Mouse (Mus musculus): ENCODE results near the gene Clic1. TPM values are rescaled to one million over a fixed set of nuclear protein-coding genes. Genes with fewer than 3 reads are reported as not detected.
A peak's percentile ranks its signal among the peaks of the same experiment; 100 is the strongest.

The Clic1 gene
- polyA plus RNA-seq, 1 experiment from 2014 or later: 89.7 TPM

GRCm38 (mm10) chr17:35063466-35063865 lies 13.7 kb downstream of the Clic1 start:
- no peak overlapping the region for H3K4me3 ChIP-seq (ENCODE audit: low read depth, low read length)
- DNase-seq (ENCODE audit: low spot score): no peak
- no peaks in the 10 kb centered on the region for H3K9me3 ChIP-seq (ENCODE audit: control insufficient read depth, low read length)
- H3K9ac ChIP-seq (ENCODE audit: low read length): no peak overlapping the region
- peaks cover 2% of the 10 kb centered on the region; the same call in 1 of the 2 replicates for H3K36me3 ChIP-seq (ENCODE audit: control insufficient read depth, insufficient read depth, low read length)
- peaks cover 21% of the 10 kb centered on the region for H3K4me1 ChIP-seq (ENCODE audit: control insufficient read depth, insufficient read depth, low read length)
- no peak overlapping the region for H3K27ac ChIP-seq (ENCODE audit: low read depth, low read length)
- 89% methylated on average over 3 of the region's 3 CpGs for WGBS
- ATAC-seq (ENCODE audit: insufficient read depth, low FRiP score, low TSS enrichment): no peak
- H3K4me2 ChIP-seq (ENCODE audit: low read depth): no peak overlapping the region
- H3K27me3 ChIP-seq (ENCODE audit: control insufficient read depth, insufficient read depth, low read length): peaks cover 20% of the 10 kb centered on the region

- 29% methylated on average over 10 of the region's 10 CpGs for WGBS
- no peak for DNase-seq (ENCODE audit: low spot score)
- Histone ChIP-seq H3K4me3 (ENCODE audit: low read depth, low read length) (no peak overlapping the region), H3K4me1 (ENCODE audit: control insufficient read depth, insufficient read depth, low read length) (peaks cover 21% of the 10 kb centered on the region), H3K4me2 (ENCODE audit: low read depth) (peak overlapping the region; percentile 57), H3K27me3 (ENCODE audit: control insufficient read depth, insufficient read depth, low read length) (peaks cover 20% of the 10 kb centered on the region), H3K9ac (ENCODE audit: low read length) (no peak overlapping the region; the same call in 1 of the 2 replicates), H3K9me3 (ENCODE audit: control insufficient read depth, low read length) (no peaks in the 10 kb centered on the region), H3K36me3 (ENCODE audit: control insufficient read depth, insufficient read depth, low read length) (peaks cover 2% of the 10 kb centered on the region; the same call in 1 of the 2 replicates), H3K27ac (ENCODE audit: low read depth, low read length) (no peak overlapping the region)
- ATAC-seq (ENCODE audit: insufficient read depth, low FRiP score, low TSS enrichment): no peak
Measured at GRCm38 (mm10) chr17:35064378-35064877, 14.7 kb downstream of the Clic1 start.

GRCm38 (mm10) chr17:35064951-35065947 lies 15.5 kb downstream of the Clic1 start, which contains the start of gene Ly6g6c:
Gene Ly6g6c (plus strand): TSS chr17:35065388.
- H3K4me2 ChIP-seq (ENCODE audit: low read depth): peak within 1 kb of the TSS; percentile 57
- ATAC-seq (ENCODE audit: insufficient read depth, low FRiP score, low TSS enrichment) (no peak), DNase-seq (ENCODE audit: low spot score) (peak; percentile 49)
- no peaks in the 10 kb centered on the region for H3K9me3 ChIP-seq (ENCODE audit: control insufficient read depth, low read length)
- under 1% methylated on average over 48 of the region's 48 CpGs for WGBS
- peak within 1 kb of the TSS; percentile 22 for H3K4me3 ChIP-seq (ENCODE audit: low read depth, low read length)
- no peak within 1 kb of the TSS for H3K27ac ChIP-seq (ENCODE audit: low read depth, low read length)
- peaks cover 16% of the 10 kb centered on the region for H3K4me1 ChIP-seq (ENCODE audit: control insufficient read depth, insufficient read depth, low read length)
- peak within 1 kb of the TSS; percentile 49 for H3K9ac ChIP-seq (ENCODE audit: low read length)
- H3K27me3 ChIP-seq (ENCODE audit: control insufficient read depth, insufficient read depth, low read length): peaks cover 20% of the 10 kb centered on the region
- H3K36me3 ChIP-seq (ENCODE audit: control insufficient read depth, insufficient read depth, low read length): peaks cover 2% of the 10 kb centered on the region; the same call in 1 of the 2 replicates

- H3K27me3 ChIP-seq (ENCODE audit: control insufficient read depth, insufficient read depth, low read length): peaks cover 20% of the 10 kb centered on the region
- peaks cover 13% of the 10 kb centered on the region for H3K4me1 ChIP-seq (ENCODE audit: control insufficient read depth, insufficient read depth, low read length)
- peak within 1 kb of the TSS; percentile 57 for H3K4me2 ChIP-seq (ENCODE audit: low read depth)
- DNase-seq (ENCODE audit: low spot score): no peak
- WGBS: 47% methylated on average over 10 of the region's 10 CpGs
- H3K36me3 ChIP-seq (ENCODE audit: control insufficient read depth, insufficient read depth, low read length): peaks cover 2% of the 10 kb centered on the region; the same call in 1 of the 2 replicates
- H3K9me3 ChIP-seq (ENCODE audit: control insufficient read depth, low read length): no peaks in the 10 kb centered on the region
- H3K9ac ChIP-seq (ENCODE audit: low read length): peak within 1 kb of the TSS; percentile 49
- no peak for ATAC-seq (ENCODE audit: insufficient read depth, low FRiP score, low TSS enrichment)
- H3K27ac ChIP-seq (ENCODE audit: low read depth, low read length): no peak within 1 kb of the TSS
- peak within 1 kb of the TSS; percentile 22 for H3K4me3 ChIP-seq (ENCODE audit: low read depth, low read length)
Measured at GRCm38 (mm10) chr17:35066084-35066483, 16.3 kb downstream of the Clic1 start, which contains the start of gene Mpig6b. Gene Mpig6b (minus strand): TSS chr17:35066184.

GRCm38 (mm10) chr17:35068213-35068914 lies 18.6 kb downstream of the Clic1 start:
- no peak overlapping the region for H3K27ac ChIP-seq (ENCODE audit: low read depth, low read length)
- DNase-seq (ENCODE audit: low spot score): no peak
- H3K9me3 ChIP-seq (ENCODE audit: control insufficient read depth, low read length): no peaks in the 10 kb centered on the region
- peaks cover 13% of the 10 kb centered on the region for H3K4me1 ChIP-seq (ENCODE audit: control insufficient read depth, insufficient read depth, low read length)
- no peak overlapping the region; the same call in 1 of the 2 replicates for H3K9ac ChIP-seq (ENCODE audit: low read length)
- H3K36me3 ChIP-seq (ENCODE audit: control insufficient read depth, insufficient read depth, low read length): no peaks in the 10 kb centered on the region
- H3K4me2 ChIP-seq (ENCODE audit: low read depth): no peak overlapping the region
- WGBS: 88% methylated on average over 17 of the region's 17 CpGs
- no peak overlapping the region for H3K4me3 ChIP-seq (ENCODE audit: low read depth, low read length)
- peaks cover 20% of the 10 kb centered on the region for H3K27me3 ChIP-seq (ENCODE audit: control insufficient read depth, insufficient read depth, low read length)
- no peak for ATAC-seq (ENCODE audit: insufficient read depth, low FRiP score, low TSS enrichment)

GRCm38 (mm10) chr17:35070556-35071229 lies 20.9 kb downstream of the Clic1 start:
- Histone ChIP-seq H3K9ac (ENCODE audit: low read length) (no peak overlapping the region), H3K27ac (ENCODE audit: low read depth, low read length) (no peak overlapping the region), H3K9me3 (ENCODE audit: control insufficient read depth, low read length) (no peaks in the 10 kb centered on the region), H3K4me1 (ENCODE audit: control insufficient read depth, insufficient read depth, low read length) (peaks cover under 1% of the 10 kb centered on the region; the same call in 1 of the 2 replicates), H3K4me2 (ENCODE audit: low read depth) (no peak overlapping the region), H3K36me3 (ENCODE audit: control insufficient read depth, insufficient read depth, low read length) (no peaks in the 10 kb centered on the region), H3K4me3 (ENCODE audit: low read depth, low read length) (no peak overlapping the region), H3K27me3 (ENCODE audit: control insufficient read depth, insufficient read depth, low read length) (peaks cover 4% of the 10 kb centered on the region)
- ATAC-seq (ENCODE audit: insufficient read depth, low FRiP score, low TSS enrichment): no peak
- DNase-seq (ENCODE audit: low spot score): no peak
- 60% methylated on average over 6 of the region's 6 CpGs for WGBS

GRCm38 (mm10) chr17:35071454-35071853 lies 21.7 kb downstream of the Clic1 start:
- Histone ChIP-seq H3K27me3 (ENCODE audit: control insufficient read depth, insufficient read depth, low read length) (peaks cover 3% of the 10 kb centered on the region; the same call in 1 of the 2 replicates), H3K4me2 (ENCODE audit: low read depth) (no peak overlapping the region), H3K9ac (ENCODE audit: low read length) (no peak overlapping the region), H3K4me3 (ENCODE audit: low read depth, low read length) (no peak overlapping the region), H3K4me1 (ENCODE audit: control insufficient read depth, insufficient read depth, low read length) (no peaks in the 10 kb centered on the region), H3K36me3 (ENCODE audit: control insufficient read depth, insufficient read depth, low read length) (no peaks in the 10 kb centered on the region), H3K27ac (ENCODE audit: low read depth, low read length) (no peak overlapping the region), H3K9me3 (ENCODE audit: control insufficient read depth, low read length) (no peaks in the 10 kb centered on the region)
- ATAC-seq (ENCODE audit: insufficient read depth, low FRiP score, low TSS enrichment) (no peak), DNase-seq (ENCODE audit: low spot score) (no peak)
- 81% methylated on average over 9 of the region's 9 CpGs for WGBS

- Histone ChIP-seq H3K4me2 (ENCODE audit: low read depth) (no peak overlapping the region), H3K4me1 (ENCODE audit: control insufficient read depth, insufficient read depth, low read length) (peaks cover 9% of the 10 kb centered on the region), H3K36me3 (ENCODE audit: control insufficient read depth, insufficient read depth, low read length) (no peaks in the 10 kb centered on the region), H3K27me3 (ENCODE audit: control insufficient read depth, insufficient read depth, low read length) (no peaks in the 10 kb centered on the region), H3K4me3 (ENCODE audit: low read depth, low read length) (no peak overlapping the region), H3K27ac (ENCODE audit: low read depth, low read length) (no peak overlapping the region), H3K9me3 (ENCODE audit: control insufficient read depth, low read length) (no peaks in the 10 kb centered on the region), H3K9ac (ENCODE audit: low read length) (no peak overlapping the region)
- no peak for ATAC-seq (ENCODE audit: insufficient read depth, low FRiP score, low TSS enrichment)
- DNase-seq (ENCODE audit: low spot score): no peak
- WGBS: 35% methylated on average over 17 of the region's 17 CpGs
Measured at GRCm38 (mm10) chr17:35074097-35074496, 24.3 kb downstream of the Clic1 start.

Measured in neural tube, embryonic 11.5 days (tissue).